Mouse (Mus musculus) neural tube, embryonic 14.5 days (tissue): ENCODE data around the gene Sparc. TPM values are rescaled to one million over a fixed set of nuclear protein-coding genes. Genes with fewer than 3 reads are reported as not detected.

Source experiments
- ATAC-seq: fragments of 200-750 bp; cut with Nextera tagmentation; 2 replicates; pipeline ENCODE4 v1.8.0; 2017; ENCODE audit warnings: low read depth, mild to moderate bottlenecking, moderate TSS enrichment, moderate library complexity
- H3K27ac ChIP-seq: fragments of 300-500 bp; sonication (generic); 2 replicates; pipeline ENCODE4 v1.5.1; 2014; ENCODE audit warnings: low read depth, mild to moderate bottlenecking, control low read depth, low read length, moderate library complexity, mixed read lengths
- H3K27me3 ChIP-seq: fragments of 300-500 bp; sonication (generic); 2 replicates; pipeline ENCODE4 v1.6.1; 2014; ENCODE audit warnings: low read length; ENCODE audit not compliant: control insufficient read depth, insufficient read depth
- H3K36me3 ChIP-seq: fragments of 300-500 bp; sonication (generic); 2 replicates; pipeline ENCODE4 v1.6.1; 2014; ENCODE audit warnings: low read length, mixed read lengths; ENCODE audit not compliant: control insufficient read depth, insufficient read depth
- H3K4me1 ChIP-seq: fragments of 300-500 bp; sonication (generic); 2 replicates; pipeline ENCODE4 v1.6.1; 2014; ENCODE audit warnings: low read length; ENCODE audit not compliant: control insufficient read depth, insufficient read depth
- H3K4me2 ChIP-seq: fragments of 300-500 bp; sonication (generic); 2 replicates; pipeline ENCODE4 v1.6.1; 2014; ENCODE audit warnings: mild to moderate bottlenecking, low read depth, low read length, control low read depth
- H3K4me3 ChIP-seq: fragments of 300-500 bp; sonication (generic); 2 replicates; pipeline ENCODE4 v1.5.1; 2014; ENCODE audit warnings: low read depth, low read length, control low read depth, mixed read lengths
- H3K9ac ChIP-seq: fragments of 300-500 bp; sonication (generic); replicated peaks from 2 replicates; pipeline ENCODE4 v1.6.1; 2014; ENCODE audit warnings: low read depth, mild to moderate bottlenecking, control low read depth, low read length, mixed read lengths
- H3K9me3 ChIP-seq: fragments of 300-500 bp; sonication (generic); 2 replicates; pipeline ENCODE4 v1.6.1; 2016; ENCODE audit warnings: low read length; ENCODE audit not compliant: control insufficient read depth
- WGBS: fragments of 180-500 bp; shearing (Covaris S2); extraction: QIAGEN DNeasy Blood & Tissue Kit; methylation state at CpG from one replicate; pipeline ENCODE4 v1.1.7; 2014; 5-methylcytosine and 5-hydroxymethylcytosine counted together
- polyA plus RNA-seq: library from polyadenylated mRNA; unstranded; fragments of >200 nt; fragmentation: Nextera tagmentation; extraction: Ambion mirVana; gene quantifications from 2 replicates; pipeline ENCODE4 v1.2.1, GENCODE M21; 2014

Gene Sparc
- polyA plus RNA-seq, 1 experiment from 2014 or later, result 312 TPM

DNA sequence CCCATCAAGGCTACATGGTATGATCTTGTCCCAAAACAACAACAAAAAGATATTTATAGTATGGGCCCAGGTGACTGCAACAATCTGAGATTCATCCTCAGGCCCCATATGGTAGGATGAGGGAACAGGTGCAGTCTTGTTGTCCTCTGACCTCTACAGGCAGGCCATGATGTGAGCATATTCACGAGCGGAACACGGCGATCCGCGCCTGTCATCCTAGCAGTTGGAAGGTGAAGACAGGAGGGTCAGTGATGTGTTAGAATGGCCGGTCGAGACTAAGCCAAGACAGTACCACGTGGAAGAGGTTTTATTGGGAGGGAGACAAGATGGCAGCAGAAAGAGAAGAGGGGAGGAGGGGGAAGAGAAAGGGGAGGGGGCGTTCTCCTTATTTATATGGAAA, 41.7 kb upstream of the Sparc start:
- no peak for ATAC-seq
- WGBS, result 84% methylated on average over 10 of the region's 10 CpGs
- peaks cover 9% of the 10 kb centered on the region for H3K4me1 ChIP-seq

GRCm38 (mm10) chr11:55462149-55462548, 39.2 kb upstream of the Sparc start:
- ATAC-seq, result no peak
- Histone ChIP-seq H3K27me3 (no peaks in the 10 kb centered on the region), H3K9me3 (no peaks in the 10 kb centered on the region), H3K4me2 (no peak overlapping the region), H3K36me3 (no peaks in the 10 kb centered on the region), H3K27ac (no peak overlapping the region), H3K4me1 (peaks cover 9% of the 10 kb centered on the region), H3K9ac (no peak overlapping the region), H3K4me3 (no peak overlapping the region)
- 97% methylated on average over 9 of the region's 9 CpGs for WGBS

More for the DNA sequence above, 41.7 kb upstream of the Sparc start:
- Histone ChIP-seq H3K9ac (no peak overlapping the region), H3K9me3 (no peaks in the 10 kb centered on the region), H3K4me3 (no peak overlapping the region), H3K36me3 (no peaks in the 10 kb centered on the region), H3K27ac (no peak overlapping the region), H3K27me3 (no peaks in the 10 kb centered on the region), H3K4me2 (no peak overlapping the region)

- Histone ChIP-seq H3K4me3 (peak within 1 kb of the TSS; percentile 73), H3K36me3 (no peaks in the 10 kb centered on the region), H3K27me3 (no peaks in the 10 kb centered on the region), H3K4me2 (peak within 1 kb of the TSS; percentile 92), H3K9me3 (no peaks in the 10 kb centered on the region), H3K9ac (peak within 1 kb of the TSS; percentile 64), H3K4me1 (peaks cover 9% of the 10 kb centered on the region), H3K27ac (peak within 1 kb of the TSS; percentile 40; the same call in 1 of the 2 replicates)
- under 1% methylated on average over 36 of the region's 36 CpGs for WGBS
- peak; percentile 97 for ATAC-seq
Observed at GRCm38 (mm10) chr11:55461019-55461645, 38.1 kb upstream of the Sparc start, which contains the start of gene Atox1. TSS of gene Atox1 (minus strand) at chr11:55461239.

GRCm38 (mm10) chr11:55460559-55461018, 37.6 kb upstream of the Sparc start:
- peak overlapping the region; percentile 73 for H3K4me3 ChIP-seq
- H3K4me1 ChIP-seq, result peaks cover 9% of the 10 kb centered on the region
- no peak overlapping the region for H3K27ac ChIP-seq
- H3K27me3 ChIP-seq, result no peaks in the 10 kb centered on the region
- H3K9ac ChIP-seq, result peak overlapping the region; percentile 64
- H3K36me3 ChIP-seq, result no peaks in the 10 kb centered on the region
- peak; percentile 75 for ATAC-seq
- no peaks in the 10 kb centered on the region for H3K9me3 ChIP-seq
- WGBS, result 2% methylated on average over 17 of the region's 17 CpGs
- H3K4me2 ChIP-seq, result peak overlapping the region; percentile 92

- Histone ChIP-seq H3K27me3 (no peaks in the 10 kb centered on the region), H3K4me3 (peak overlapping the region; percentile 73), H3K9ac (peak overlapping the region; percentile 64), H3K4me2 (peak overlapping the region; percentile 92), H3K4me1 (peaks cover 9% of the 10 kb centered on the region), H3K27ac (no peak overlapping the region), H3K9me3 (no peaks in the 10 kb centered on the region), H3K36me3 (no peaks in the 10 kb centered on the region)
- WGBS, result 39% methylated on average over 3 of the region's 3 CpGs
- ATAC-seq, result no peak
Observed at GRCm38 (mm10) chr11:55459850-55460558, 37.0 kb upstream of the Sparc start.

DNA sequence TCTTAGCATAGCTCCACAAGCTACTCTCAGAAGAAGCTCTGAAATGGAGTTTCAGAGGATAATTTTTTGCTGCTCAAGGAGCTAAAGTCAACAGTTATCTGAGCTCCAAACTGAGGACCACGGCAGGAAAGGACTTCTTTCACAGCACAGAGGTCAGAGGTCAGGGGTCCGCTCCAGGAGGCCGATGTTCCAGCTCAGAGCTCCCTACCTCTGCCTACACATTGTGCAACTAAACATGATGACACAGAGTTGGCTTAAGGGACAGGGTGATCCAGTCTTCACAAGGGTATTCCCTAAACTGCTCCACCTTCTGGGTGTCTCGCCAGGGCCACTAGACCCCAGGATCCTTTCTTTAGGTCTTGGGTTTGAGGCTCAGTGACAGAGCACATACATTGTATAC, 35.5 kb upstream of the Sparc start:
- H3K27me3 ChIP-seq, result no peaks in the 10 kb centered on the region
- no peaks in the 10 kb centered on the region for H3K9me3 ChIP-seq
- H3K9ac ChIP-seq, result no peak overlapping the region
- no peak for ATAC-seq
- WGBS, result 71% methylated on average over 4 of the region's 4 CpGs
- peaks cover 9% of the 10 kb centered on the region for H3K4me1 ChIP-seq
- no peak overlapping the region for H3K4me3 ChIP-seq
- no peak overlapping the region for H3K4me2 ChIP-seq
- no peak overlapping the region for H3K27ac ChIP-seq
- H3K36me3 ChIP-seq, result no peaks in the 10 kb centered on the region

- no peak for ATAC-seq
- Histone ChIP-seq H3K27ac (no peak overlapping the region), H3K9ac (no peak overlapping the region), H3K27me3 (no peaks in the 10 kb centered on the region), H3K9me3 (no peaks in the 10 kb centered on the region), H3K4me2 (no peak overlapping the region), H3K4me3 (no peak overlapping the region), H3K4me1 (peaks cover 4% of the 10 kb centered on the region), H3K36me3 (peaks cover 5% of the 10 kb centered on the region; the same call in 1 of the 2 replicates)
- 84% methylated on average over 2 of the region's 2 CpGs for WGBS
Observed at GRCm38 (mm10) chr11:55455166-55455565, 32.2 kb upstream of the Sparc start.

DNA sequence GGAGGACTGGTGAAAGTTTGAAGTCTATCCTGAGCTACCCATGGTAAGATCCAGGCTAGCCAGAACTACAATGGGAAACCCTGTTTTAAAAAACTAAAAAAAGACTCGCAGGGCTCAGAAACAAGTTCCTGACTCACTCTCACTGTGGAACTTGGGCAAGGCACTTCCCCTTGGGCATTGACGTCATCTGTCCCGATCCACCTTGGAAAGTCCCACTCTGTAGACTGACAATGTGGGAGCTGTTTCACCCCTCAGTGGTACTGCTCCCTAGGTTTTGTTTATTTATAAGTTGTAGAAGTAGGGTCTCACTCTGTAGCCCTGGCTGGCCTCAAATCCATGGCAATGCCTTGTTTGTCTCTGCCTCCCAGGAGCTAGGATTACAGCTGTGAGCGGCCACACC, 30.7 kb upstream of the Sparc start:
- Histone ChIP-seq H3K4me1 (no peaks in the 10 kb centered on the region), H3K4me2 (no peak overlapping the region), H3K27ac (no peak overlapping the region), H3K36me3 (peaks cover 17% of the 10 kb centered on the region), H3K4me3 (no peak overlapping the region), H3K27me3 (no peaks in the 10 kb centered on the region), H3K9me3 (no peaks in the 10 kb centered on the region), H3K9ac (no peak overlapping the region)
- no peak for ATAC-seq
- whole genome bisulfite sequencing, result 89% methylated on average over 4 of the region's 4 CpGs

GRCm38 (mm10) chr11:55450311-55450710, 27.3 kb upstream of the Sparc start:
- Histone ChIP-seq H3K4me3 (no peak overlapping the region), H3K27me3 (no peaks in the 10 kb centered on the region), H3K36me3 (peaks cover 17% of the 10 kb centered on the region), H3K4me2 (no peak overlapping the region), H3K9ac (no peak overlapping the region), H3K4me1 (no peaks in the 10 kb centered on the region), H3K27ac (no peak overlapping the region), H3K9me3 (no peaks in the 10 kb centered on the region)
- ATAC-seq, result no peak
- WGBS, result 73% methylated on average over 4 of the region's 4 CpGs
